Mouse (Mus musculus): Measurements from ENCODE around the gene Adamts3.
A peak's percentile ranks its signal among the peaks of the same experiment; 100 is the strongest.

The Adamts3 gene

DNA sequence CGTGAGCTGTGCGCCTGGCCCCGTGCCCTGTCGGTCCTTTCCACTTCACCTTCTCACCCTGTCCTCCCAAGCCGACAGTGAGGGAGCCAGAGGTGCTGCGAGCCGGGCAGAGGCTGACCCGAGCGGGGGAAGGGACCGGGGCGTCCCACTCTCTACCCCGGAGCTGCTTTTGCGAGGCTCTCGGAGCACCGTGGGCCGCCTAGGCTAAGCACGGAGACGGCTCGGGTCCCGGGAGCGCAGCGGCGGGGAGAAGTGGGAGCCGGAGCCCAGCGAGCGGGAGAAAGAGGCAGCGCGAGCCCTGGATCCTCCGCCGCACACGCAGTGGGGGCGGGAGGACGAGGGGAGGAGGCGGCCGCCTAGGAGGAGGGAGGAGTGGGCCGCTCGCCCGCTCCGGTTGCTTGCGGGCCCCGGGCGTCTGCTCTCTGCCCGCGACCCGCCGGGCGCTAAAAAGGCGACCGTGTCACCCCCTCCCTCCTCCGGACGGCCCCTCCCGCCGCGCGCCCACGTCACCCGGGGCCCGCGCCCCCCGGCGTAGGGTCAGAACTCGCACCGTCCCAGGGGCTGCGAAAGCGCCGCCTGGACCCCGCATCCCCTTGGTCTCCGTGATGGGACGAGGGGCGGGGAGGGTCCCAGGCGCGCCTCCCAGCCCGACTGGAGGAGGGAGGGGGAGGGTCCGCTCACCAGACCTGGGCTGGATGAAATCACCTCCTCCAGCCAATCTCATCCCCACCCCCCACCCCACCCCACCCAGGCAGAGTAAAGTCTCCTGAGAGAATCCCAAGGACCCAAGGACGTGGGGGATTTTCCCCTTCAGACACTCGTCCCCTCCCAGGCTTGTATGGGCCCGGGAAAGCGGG is at the start of gene Adamts3:
Adamts3 (minus strand) TSS at position 284 of the 857 bp plus-strand sequence.
- DNase-seq (ENCODE audit: low read depth, low spot score), result no peak

DNA sequence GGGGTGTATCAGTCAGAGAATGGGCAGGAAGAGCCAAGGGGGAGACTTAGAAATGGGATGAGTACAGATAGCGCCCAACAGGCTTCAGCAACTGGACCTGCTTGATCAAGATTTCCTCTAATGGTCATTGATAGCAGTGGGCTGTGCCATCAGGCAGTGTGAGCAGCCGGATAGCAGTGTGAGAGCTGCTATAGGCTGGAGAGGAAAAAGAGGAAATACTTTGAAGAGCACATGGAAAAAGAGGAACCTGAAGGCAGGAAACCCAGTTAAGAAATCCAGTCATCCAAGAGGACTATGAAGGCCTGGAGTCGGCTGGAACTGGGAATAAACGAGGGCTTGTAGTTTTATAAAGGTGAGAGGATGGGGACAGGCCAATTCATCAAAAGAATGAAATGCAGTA is 48.4 kb upstream of the Adamts3 start:
- DNase-seq (ENCODE audit: low read depth, low spot score), result no peak

GRCm38 (mm10) chr5:89912359-89912758 is 29.2 kb upstream of the Adamts3 start:
- no peak for DNase-seq (ENCODE audit: low read depth, low spot score)

- no peak for DNase-seq (ENCODE audit: low read depth, low spot score)
These were observed 28.8 kb upstream of the Adamts3 start for GRCm38 (mm10) chr5:89911950-89912349.

GRCm38 (mm10) chr5:89911508-89911907 is 28.4 kb upstream of the Adamts3 start:
- DNase-seq (ENCODE audit: low read depth, low spot score), result no peak

DNA sequence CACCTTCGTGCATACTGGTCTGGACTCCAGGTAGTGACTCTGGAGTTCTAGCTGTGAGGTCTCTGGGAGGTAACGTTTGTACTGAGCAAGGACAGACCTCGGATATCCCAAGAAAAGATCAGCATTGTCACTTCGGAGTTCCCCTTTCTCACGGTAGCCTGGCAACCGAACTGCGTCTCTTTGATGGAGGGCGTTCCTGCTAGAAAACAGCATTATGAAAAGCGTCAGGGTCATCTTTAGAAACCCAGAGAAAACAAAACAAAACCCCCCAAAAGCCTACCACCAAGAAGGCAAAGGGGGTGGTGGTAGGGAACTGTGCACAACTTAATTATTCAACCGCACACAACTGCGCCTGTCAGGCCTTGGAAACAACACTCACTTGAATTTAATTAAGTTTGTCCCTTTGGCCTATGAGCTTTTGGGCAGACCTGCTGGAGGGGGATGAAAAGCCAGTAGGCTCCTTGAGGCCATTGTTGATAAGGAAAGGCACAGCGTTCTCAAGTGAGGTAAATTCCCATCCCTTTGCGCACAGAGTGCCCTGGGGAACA is 23.8 kb upstream of the Adamts3 start:
- no peak for DNase-seq (ENCODE audit: low read depth, low spot score)

DNA sequence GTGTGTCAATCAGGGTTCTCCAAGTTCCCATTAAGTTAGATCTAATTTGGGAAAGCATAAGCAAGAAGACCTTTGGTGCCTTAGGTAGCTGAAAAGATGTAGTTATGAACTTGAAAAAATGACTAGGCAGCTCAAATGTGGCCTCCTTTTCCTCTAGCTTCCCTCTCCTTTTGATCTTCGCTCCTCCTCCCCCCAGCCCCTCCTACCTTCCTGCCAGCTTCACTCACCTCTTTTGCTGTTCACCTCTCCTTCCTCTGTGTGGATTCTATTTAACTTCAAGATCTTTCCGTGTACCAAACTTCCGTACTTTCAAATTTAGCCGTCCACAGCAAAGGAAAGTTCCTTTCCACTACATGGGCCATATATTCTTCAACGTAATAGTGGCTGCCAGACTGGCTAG is 17.9 kb upstream of the Adamts3 start:
- DNase-seq (ENCODE audit: low read depth, low spot score), result no peak

DNA sequence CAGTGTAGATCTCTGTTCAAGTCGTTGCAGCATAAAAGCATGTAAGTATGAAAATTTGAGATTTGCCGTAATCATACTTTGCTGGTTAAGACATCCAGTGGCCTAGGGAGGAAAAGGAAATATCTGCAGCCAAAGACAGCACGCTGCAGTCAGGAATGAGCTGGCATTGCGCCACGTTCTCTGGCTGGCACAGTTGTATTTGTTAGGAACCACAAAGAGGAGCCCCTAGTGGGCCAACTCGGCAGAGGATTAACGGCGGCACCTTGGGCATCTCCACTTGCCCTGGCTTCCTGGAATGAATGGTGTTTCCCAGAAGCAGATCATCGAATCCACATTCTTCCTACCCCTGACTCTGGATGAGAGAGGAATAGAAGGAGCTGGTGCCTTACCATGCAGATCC is 14.4 kb upstream of the Adamts3 start:
- no peak for DNase-seq (ENCODE audit: low read depth, low spot score)

GRCm38 (mm10) chr5:89895520-89895919 is 12.4 kb upstream of the Adamts3 start:
- no peak for DNase-seq (ENCODE audit: low read depth, low spot score)

GRCm38 (mm10) chr5:89884991-89885390 is 1.9 kb upstream of the Adamts3 start:
- no peak for DNase-seq (ENCODE audit: low read depth, low spot score)

GRCm38 (mm10) chr5:89883908-89884204 is 722 bp upstream of the Adamts3 start:
- no peak for DNase-seq (ENCODE audit: low read depth, low spot score)

DNA sequence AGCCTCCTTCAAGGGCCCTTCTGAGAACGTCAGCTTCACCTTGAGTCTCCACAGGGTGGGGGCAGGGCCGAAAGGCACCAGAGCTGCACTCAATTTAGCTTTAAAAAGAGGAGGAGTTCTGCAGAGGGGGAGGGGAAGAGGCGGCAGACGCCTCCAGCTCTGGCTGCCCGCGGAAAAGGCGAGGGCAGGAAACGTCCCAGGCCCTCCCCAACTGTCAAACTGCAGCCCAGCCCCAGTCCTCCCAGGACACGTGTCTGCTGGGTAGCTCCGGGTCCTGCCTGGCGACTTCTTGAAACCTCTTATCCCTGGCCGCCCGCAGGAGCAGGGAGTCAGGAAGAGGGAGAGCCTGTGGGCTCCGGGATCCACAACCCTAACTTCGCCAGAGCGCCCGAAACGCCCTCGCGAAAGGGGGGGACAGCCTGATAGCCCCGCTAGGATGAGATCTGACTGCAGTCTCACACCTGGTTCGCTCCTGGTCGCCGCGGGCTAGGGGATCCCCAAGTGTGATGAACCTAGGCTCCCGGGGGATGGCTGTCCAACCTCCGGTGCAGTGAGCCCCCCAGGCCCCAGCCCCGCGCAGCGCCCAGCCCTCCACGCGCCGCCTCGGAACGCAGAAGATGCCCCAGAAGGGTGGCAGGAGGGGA is 921 bp downstream of the Adamts3 start:
- DNase-seq (ENCODE audit: low read depth, low spot score), result no peak

DNA sequence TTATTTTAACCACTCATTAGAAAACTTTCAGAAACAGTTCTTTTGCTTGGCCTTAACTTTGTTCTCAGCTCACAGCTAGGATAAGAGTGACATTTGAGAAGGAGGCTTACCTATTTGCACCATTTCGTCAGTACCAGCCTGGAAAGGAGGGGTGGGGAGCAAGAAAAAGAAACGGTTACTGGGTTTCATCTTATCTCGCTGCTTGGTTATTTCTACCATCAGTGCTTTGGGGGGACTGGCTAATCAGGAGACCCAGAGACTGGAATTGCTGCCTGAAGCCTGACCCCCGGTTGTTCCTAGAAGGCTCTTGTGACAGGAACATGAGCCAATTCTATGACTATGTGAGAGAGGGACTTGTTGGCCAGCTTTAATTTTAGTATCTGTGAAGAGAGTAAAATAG is 1.7 kb downstream of the Adamts3 start:
- DNase-seq (ENCODE audit: low read depth, low spot score), result no peak

DNA sequence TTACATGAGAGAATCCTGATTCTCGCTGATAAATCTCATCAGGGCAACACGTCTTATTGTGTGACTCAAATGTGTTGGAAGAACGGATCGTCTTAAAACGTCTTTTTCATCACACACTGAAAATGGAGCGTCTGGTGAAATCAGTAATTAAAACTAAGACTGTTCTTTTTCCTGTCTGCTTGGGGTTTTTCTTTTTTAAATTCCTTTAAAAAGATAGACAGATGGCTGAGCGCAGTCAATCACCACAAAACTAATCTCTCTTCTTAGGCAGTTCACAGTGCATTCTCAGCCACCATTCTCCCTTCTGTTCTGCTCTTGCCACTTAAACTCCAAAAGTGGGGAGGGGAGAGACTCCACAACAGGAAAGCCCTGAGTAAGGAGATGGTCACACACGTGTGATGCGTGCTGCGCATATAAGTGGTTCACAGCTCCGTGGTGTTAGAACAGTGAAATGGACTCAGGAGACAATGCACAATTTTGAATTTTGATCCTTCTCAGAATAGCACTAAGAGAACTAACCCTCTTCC is 4.2 kb downstream of the Adamts3 start:
- no peak for DNase-seq (ENCODE audit: low read depth, low spot score)

GRCm38 (mm10) chr5:89872661-89873060 is 10.5 kb downstream of the Adamts3 start:
- no peak for DNase-seq (ENCODE audit: low read depth, low spot score)

DNA sequence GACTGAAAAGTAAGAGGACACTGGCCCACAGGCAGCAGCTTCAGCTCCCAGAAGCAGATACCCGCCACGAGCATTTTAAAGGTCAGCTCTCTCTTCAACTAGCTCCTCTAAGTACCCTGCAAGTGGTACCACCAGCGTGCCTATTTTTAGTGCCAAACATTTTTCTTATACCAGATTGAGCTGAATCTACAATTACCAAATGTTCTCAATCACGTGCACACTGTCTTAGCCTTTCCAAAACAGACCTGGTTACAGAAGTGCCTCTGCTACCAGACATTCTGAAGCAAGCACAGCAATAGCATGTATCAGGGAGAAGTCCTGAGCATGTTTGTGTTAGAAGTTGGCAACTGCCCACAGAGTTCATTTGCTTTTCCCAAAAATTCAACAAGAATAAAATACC is 23.5 kb downstream of the Adamts3 start:
- no peak for DNase-seq (ENCODE audit: low read depth, low spot score)

- no peak for DNase-seq (ENCODE audit: low read depth, low spot score)
These were observed 24.3 kb downstream of the Adamts3 start for GRCm38 (mm10) chr5:89858837-89859236.

DNA sequence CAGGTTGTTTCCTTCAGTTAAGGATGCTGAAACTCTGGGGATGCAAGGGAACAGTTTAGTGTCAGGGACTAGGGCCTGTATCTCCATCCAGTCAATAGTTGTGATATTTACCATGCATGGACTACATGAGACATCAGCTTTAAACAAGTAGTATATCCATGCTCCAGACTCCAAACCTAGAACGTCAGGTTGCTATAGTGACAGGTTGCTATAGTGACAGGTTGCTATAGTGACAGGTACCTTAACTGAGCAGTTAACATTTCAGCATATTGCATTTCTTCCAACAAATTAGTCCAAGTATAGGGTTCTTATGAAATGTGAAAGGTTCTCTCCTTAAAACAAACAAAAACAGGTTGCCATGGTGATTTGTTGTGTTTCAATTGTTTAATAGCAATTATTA is 36.6 kb downstream of the Adamts3 start:
- DNase-seq (ENCODE audit: low read depth, low spot score), result no peak

- DNase-seq (ENCODE audit: low read depth, low spot score), result no peak
These were observed 38.8 kb downstream of the Adamts3 start for GRCm38 (mm10) chr5:89844354-89844753.

- DNase-seq (ENCODE audit: low read depth, low spot score), result no peak
These were observed 39.7 kb downstream of the Adamts3 start for GRCm38 (mm10) chr5:89843478-89843877.

GRCm38 (mm10) chr5:89839627-89840026 is 43.5 kb downstream of the Adamts3 start:
- DNase-seq (ENCODE audit: low read depth, low spot score), result no peak

GRCm38 (mm10) chr5:89821175-89821574 is 62.0 kb downstream of the Adamts3 start:
- no peak for DNase-seq (ENCODE audit: low read depth, low spot score)

- DNase-seq (ENCODE audit: low read depth, low spot score), result peak; percentile 39
These were observed 63.6 kb downstream of the Adamts3 start for GRCm38 (mm10) chr5:89819531-89819930.

Measured in c-Kit-negative CD71-positive TER-119-positive erythroid progenitor cells, embryonic 14.5 days (primary cell).